Mouse (Mus musculus) central nervous system, embryonic 18 days (tissue): ENCODE results near the gene Wdr26. TPM values are rescaled to one million over a fixed set of nuclear protein-coding genes. Genes with fewer than 3 reads are reported as not detected.

Source experiments
- polyA plus RNA-seq: library from polyadenylated mRNA; depleted of rRNA; stranded (reverse); fragments of >200 nt; gene quantifications from 2 replicates; pipeline ENCODE4 v1.2.3, GENCODE M21; 2012; rRNA removed

Wdr26 gene
- polyA plus RNA-seq = 51.5 and 51.7 TPM in 2 replicates

GRCm38 (mm10) chr1:181211920-181212633 is at the start of gene Wdr26:
Gene Wdr26 (minus strand): TSS chr1:181212001.

GRCm38 (mm10) chr1:181143950-181144836 is 67.6 kb downstream of the Wdr26 start, which contains the start of the genes Nvl and Cnih4:
Gene Nvl (minus strand): TSS chr1:181144204.
Gene Cnih4 (plus strand): TSS chr1:181144693.

Other genes starting within 250 kb of the Wdr26 start
- 7.3 and 8.2 TPM in 2 replicates for gene Ephx1, start 191.1 kb downstream of the Wdr26 start, polyA plus RNA-seq
- not detected in 2 replicates for gene 9130409I23Rik, start 160.8 kb downstream of the Wdr26 start, polyA plus RNA-seq
- 98.9 and 101 TPM in 2 replicates for gene Nvl, start 67.8 kb downstream of the Wdr26 start, polyA plus RNA-seq
- 20.4 TPM in 2 replicates for gene Cnih4, start 67.3 kb downstream of the Wdr26 start, polyA plus RNA-seq
- 23.0 and 27.7 TPM in 2 replicates for gene Cnih3, start 140.6 kb upstream of the Wdr26 start, polyA plus RNA-seq